Mouse (Mus musculus) MEL (cell line): Measurements from ENCODE around the gene Snorc. TPM values are rescaled to one million over a fixed set of nuclear protein-coding genes. Genes with fewer than 3 reads are reported as not detected.

ENCODE experiments used
- DNase-seq: peaks from one replicate; pipeline ENCODE4 v3.0.0; 2011; ENCODE audit warnings: low read depth, low spot score
- H3K27ac ChIP-seq: 2 replicates; pipeline ENCODE4 v1.5.1; 2012; ENCODE audit warnings: low read depth, mild to moderate bottlenecking, control low read depth, low read length, moderate library complexity; ENCODE audit not compliant: control insufficient read depth
- H3K27me3 ChIP-seq, 2 experiments: fragments of 150-350 bp in 1 of 2; sonication (generic) in 1 of 2; 2 replicates each; pipeline ENCODE4 v1.6.1; 2012; ENCODE audit warnings: low read length in 2 of 2, mild to moderate bottlenecking in 2 of 2, improper control_type of control experiment in 1 of 2, moderate library complexity in 1 of 2; ENCODE audit not compliant: insufficient read depth in 2 of 2, control insufficient read depth in 1 of 2
- H3K36me3 ChIP-seq, 2 experiments: 2 replicates each; pipeline ENCODE4 v1.6.1; 2012 to 2014; ENCODE audit warnings: low read length in 2 of 2, improper control_type of control experiment in 1 of 2, inconsistent platforms in 1 of 2, mild to moderate bottlenecking in 1 of 2; ENCODE audit not compliant: insufficient read depth in 2 of 2, control insufficient read depth in 1 of 2
- H3K4me1 ChIP-seq, 2 experiments: fragments of 150-350 bp in 1 of 2; sonication (generic) in 1 of 2; 2 replicates each; pipeline ENCODE4 v1.6.1; 2012; ENCODE audit warnings: low read length in 2 of 2, improper control_type of control experiment in 1 of 2, mild to moderate bottlenecking in 1 of 2; ENCODE audit not compliant: insufficient read depth in 2 of 2, control insufficient read depth in 1 of 2
- H3K4me3 ChIP-seq, 2 experiments: fragments of 150-350 bp in 1 of 2; sonication (generic) in 1 of 2; 2 replicates each; pipeline ENCODE4 v1.5.1; 2012; ENCODE audit warnings: low read depth in 2 of 2, low read length in 2 of 2, mild to moderate bottlenecking in 2 of 2, moderate library complexity in 2 of 2, control low read depth in 1 of 2, improper control_type of control experiment in 1 of 2; ENCODE audit not compliant: control insufficient read depth in 1 of 2, insufficient read depth in 1 of 2
- H3K79me2 ChIP-seq: 2 replicates; pipeline ENCODE4 v1.6.1; 2012; ENCODE audit warnings: mild to moderate bottlenecking, low read length, moderate library complexity; ENCODE audit not compliant: control insufficient read depth, poor library complexity, insufficient read depth
- H3K9ac ChIP-seq: 2 replicates; pipeline ENCODE4 v1.6.1; 2012; ENCODE audit warnings: low read depth, mild to moderate bottlenecking, control low read depth, low read length, moderate library complexity; ENCODE audit not compliant: control insufficient read depth, poor library complexity, severe bottlenecking
- H3K9me3 ChIP-seq: fragments of 150-350 bp; sonication (generic); replicated peaks from 2 replicates; pipeline ENCODE4 v1.6.1; 2012; ENCODE audit warnings: mild to moderate bottlenecking, low read length, improper control_type of control experiment, moderate library complexity; ENCODE audit not compliant: insufficient read depth
- BHLHE40 ChIP-seq: IDR thresholded peaks from 2 replicates; pipeline ENCODE4 v1.6.1; 2012; ENCODE audit warnings: low read depth, mild to moderate bottlenecking, inconsistent platforms, low read length, improper control_type of control experiment, borderline replicate concordance
- E2F4 ChIP-seq: IDR thresholded peaks from 2 replicates; pipeline ENCODE4 v1.6.1; 2011; ENCODE audit warnings: low read depth, low read length, improper control_type of control experiment, borderline replicate concordance
- GABPA ChIP-seq: IDR thresholded peaks from 2 replicates; pipeline ENCODE4 v1.6.1; 2012; ENCODE audit warnings: low read depth, mild to moderate bottlenecking, inconsistent platforms, low read length, improper control_type of control experiment, moderate library complexity
- GATA1 ChIP-seq: IDR thresholded peaks from 2 replicates; pipeline ENCODE4 v1.6.1; 2011; ENCODE audit warnings: low read depth, low read length, improper control_type of control experiment
- JUND ChIP-seq: IDR thresholded peaks from 2 replicates; pipeline ENCODE4 v1.6.1; 2011; ENCODE audit warnings: low read depth, mild to moderate bottlenecking, improper control_type of control experiment, low read length
- MAX ChIP-seq: IDR thresholded peaks from 2 replicates; pipeline ENCODE4 v1.6.1; 2011; ENCODE audit warnings: low read length, improper control_type of control experiment
- MAZ ChIP-seq: IDR thresholded peaks from 2 replicates; pipeline ENCODE4 v1.6.1; 2012; ENCODE audit warnings: low read depth, mild to moderate bottlenecking, inconsistent platforms, low read length, improper control_type of control experiment
- MEF2A ChIP-seq: IDR thresholded peaks from 2 replicates; pipeline ENCODE4 v1.6.1; 2014; ENCODE audit warnings: low read depth, mild to moderate bottlenecking, inconsistent platforms, low read length, improper control_type of control experiment; ENCODE audit not compliant: poor library complexity, insufficient replicate concordance, severe bottlenecking; ENCODE audit errors: extremely low read depth
- MYC ChIP-seq: IDR thresholded peaks from 2 replicates; pipeline ENCODE4 v1.6.1; 2011; ENCODE audit warnings: low read depth, mild to moderate bottlenecking, low read length, improper control_type of control experiment, moderate library complexity
- POLR2A ChIP-seq, 2 experiments: IDR thresholded peaks; 2 replicates each; pipeline ENCODE4 v1.6.1; 2011 to 2012; ENCODE audit warnings: low read length in 2 of 2, mild to moderate bottlenecking in 2 of 2, control low read depth in 1 of 2, improper control_type of control experiment in 1 of 2, low read depth in 1 of 2, moderate library complexity in 1 of 2; ENCODE audit not compliant: control insufficient read depth in 1 of 2, insufficient read depth in 1 of 2, poor library complexity in 1 of 2
- POLR2AphosphoS2 ChIP-seq: IDR thresholded peaks from 2 replicates; pipeline ENCODE4 v1.6.1; 2011; ENCODE audit warnings: low read length, improper control_type of control experiment
- POLR2AphosphoS5 ChIP-seq: IDR thresholded peaks from 2 replicates; pipeline ENCODE4 v1.6.1; 2012; ENCODE audit warnings: low read depth, borderline replicate concordance, mild to moderate bottlenecking, inconsistent platforms, low read length, moderate library complexity, mixed read lengths
- RAD21 ChIP-seq: IDR thresholded peaks from 2 replicates; pipeline ENCODE4 v1.6.1; 2011; ENCODE audit warnings: mild to moderate bottlenecking, low read depth, low read length, improper control_type of control experiment
- SIN3A ChIP-seq: IDR thresholded peaks from 2 replicates; pipeline ENCODE4 v1.6.1; 2012; ENCODE audit warnings: low read length, improper control_type of control experiment, inconsistent platforms
- TAL1 ChIP-seq: IDR thresholded peaks from 2 replicates; pipeline ENCODE4 v1.6.1; 2012; ENCODE audit warnings: mild to moderate bottlenecking, inconsistent platforms, low read length, moderate library complexity, mixed read lengths
- TBP ChIP-seq: IDR thresholded peaks from 2 replicates; pipeline ENCODE4 v1.8.0; 2011; ENCODE audit warnings: low read depth, low read length, improper control_type of control experiment
- TCF12 ChIP-seq: IDR thresholded peaks from 2 replicates; pipeline ENCODE4 v1.6.1; 2014; ENCODE audit warnings: low read depth, mild to moderate bottlenecking, inconsistent platforms, low read length, improper control_type of control experiment, moderate library complexity
- USF1 ChIP-seq: IDR thresholded peaks from 2 replicates; pipeline ENCODE4 v1.6.1; 2014; ENCODE audit warnings: low read depth, mild to moderate bottlenecking, inconsistent platforms, low read length, improper control_type of control experiment, moderate library complexity
- USF2 ChIP-seq, 2 experiments: IDR thresholded peaks; 2 replicates each; pipeline ENCODE4 v1.6.1; 2011 to 2012; ENCODE audit warnings: improper control_type of control experiment in 2 of 2, low read length in 2 of 2, borderline replicate concordance in 1 of 2, inconsistent platforms in 1 of 2, low read depth in 1 of 2, mild to moderate bottlenecking in 1 of 2; ENCODE audit not compliant: insufficient read depth in 1 of 2
- ZC3H11A ChIP-seq: IDR thresholded peaks from 2 replicates; pipeline ENCODE4 v1.6.1; 2012; ENCODE audit warnings: low read depth, mild to moderate bottlenecking, inconsistent platforms, low read length, improper control_type of control experiment
- ZKSCAN1 ChIP-seq: IDR thresholded peaks from 2 replicates; pipeline ENCODE4 v1.6.1; 2012; ENCODE audit warnings: low read depth, mild to moderate bottlenecking, inconsistent platforms, low read length, improper control_type of control experiment, moderate library complexity
- ZMIZ1 ChIP-seq: IDR thresholded peaks from 2 replicates; pipeline ENCODE4 v1.6.1; 2012; ENCODE audit warnings: low read depth, mild to moderate bottlenecking, inconsistent platforms, low read length, improper control_type of control experiment, moderate library complexity
- polyA plus RNA-seq, 2 experiments: library from polyadenylated mRNA; stranded (reverse) in 1 of 2; unstranded in 1 of 2; fragments of >175 nt in 1 of 2; fragments of >200 nt in 1 of 2; gene quantifications; 2 replicates each; pipeline versions ENCODE4 v1.2.1 to v1.2.4; 2012; ENCODE audit warnings: low replicate concordance in 2 of 2, low read depth in 1 of 2; ENCODE audit not compliant: insufficient read length in 2 of 2, insufficient read depth in 1 of 2, missing spikeins in 1 of 2
- total RNA-seq: library from RNA; depleted of rRNA; stranded (reverse); fragments of 300-350 nt; gene quantifications from 2 replicates; pipeline ENCODE4 v1.2.3, GENCODE M21; 2012

Gene Snorc
- total and polyA plus RNA-seq, 3 experiments: not detected

- no peak for DNase-seq
- no peaks in the 10 kb centered on the region for H3K4me1 ChIP-seq
- TF ChIP-seq ZKSCAN1: no peak
- no peak for TF ChIP-seq USF2 (IDR thresholded peaks at IDR 0.05; ENCODE audit: borderline replicate concordance in 1 of 2, insufficient read depth in 1 of 2, low read depth in 1 of 2, low read length in 2 of 2)
- no peak for TF ChIP-seq GABPA
- TF ChIP-seq MAX: no peak
- TF ChIP-seq POLR2AphosphoS2: no peak
- TF ChIP-seq SIN3A: no peak
- TF ChIP-seq RAD21: no peak
- TF ChIP-seq POLR2AphosphoS5: no peak
- TF ChIP-seq POLR2A (IDR thresholded peaks at IDR 0.05; ENCODE audit: control insufficient read depth in 1 of 2, insufficient read depth in 1 of 2, low read depth in 1 of 2, low read length in 2 of 2, poor library complexity in 1 of 2): no peak
- no peak for TF ChIP-seq MAZ
- TF ChIP-seq, all 39 proteins: peak for 0
- no peaks in the 10 kb centered on the region for H3K79me2 ChIP-seq
- no peak overlapping the region for H3K4me3 ChIP-seq
- no peak overlapping the region for H3K27ac ChIP-seq
- no peaks in the 10 kb centered on the region for H3K36me3 ChIP-seq
- H3K27me3 ChIP-seq: no peaks in the 10 kb centered on the region; a peak in 1 of 4 replicates
- H3K9me3 ChIP-seq: no peaks in the 10 kb centered on the region
- H3K9ac ChIP-seq: no peak overlapping the region
Measured at GRCm38 (mm10) chr1:87486386-87486785, 16.3 kb downstream of the Snorc start.

GRCm38 (mm10) chr1:87492285-87492684, 22.2 kb downstream of the Snorc start:
- no peak overlapping the region for H3K9ac ChIP-seq
- H3K27me3 ChIP-seq: peaks cover 8% of the 10 kb centered on the region in 2 experiments
- no peaks in the 10 kb centered on the region for H3K36me3 ChIP-seq
- no peak for TF ChIP-seq TCF12
- TF ChIP-seq MYC: no peak
- no peak for TF ChIP-seq GABPA
- no peak for TF ChIP-seq E2F4
- no peak for TF ChIP-seq SIN3A
- TF ChIP-seq USF2 (IDR thresholded peaks at IDR 0.05; ENCODE audit: borderline replicate concordance in 1 of 2, insufficient read depth in 1 of 2, low read depth in 1 of 2, low read length in 2 of 2): no peak
- no peak for TF ChIP-seq MAZ
- TF ChIP-seq BHLHE40: no peak
- TF ChIP-seq TBP: no peak
- no peak for TF ChIP-seq JUND
- TF ChIP-seq ZC3H11A: no peak
- TF ChIP-seq MEF2A: no peak
- TF ChIP-seq ZMIZ1: no peak
- no peak for TF ChIP-seq MAX
- TF ChIP-seq USF1: no peak
- TF ChIP-seq POLR2AphosphoS2: no peak
- TF ChIP-seq GATA1: no peak
- no peak for TF ChIP-seq TAL1
- no peak overlapping the region for H3K4me3 ChIP-seq
- H3K9me3 ChIP-seq: no peaks in the 10 kb centered on the region
- H3K79me2 ChIP-seq: no peaks in the 10 kb centered on the region
- H3K4me1 ChIP-seq: no peaks in the 10 kb centered on the region
- H3K27ac ChIP-seq: no peak overlapping the region
- DNase-seq: no peak
